Mouse (Mus musculus): ENCODE data around the gene Mien1.

DNA sequence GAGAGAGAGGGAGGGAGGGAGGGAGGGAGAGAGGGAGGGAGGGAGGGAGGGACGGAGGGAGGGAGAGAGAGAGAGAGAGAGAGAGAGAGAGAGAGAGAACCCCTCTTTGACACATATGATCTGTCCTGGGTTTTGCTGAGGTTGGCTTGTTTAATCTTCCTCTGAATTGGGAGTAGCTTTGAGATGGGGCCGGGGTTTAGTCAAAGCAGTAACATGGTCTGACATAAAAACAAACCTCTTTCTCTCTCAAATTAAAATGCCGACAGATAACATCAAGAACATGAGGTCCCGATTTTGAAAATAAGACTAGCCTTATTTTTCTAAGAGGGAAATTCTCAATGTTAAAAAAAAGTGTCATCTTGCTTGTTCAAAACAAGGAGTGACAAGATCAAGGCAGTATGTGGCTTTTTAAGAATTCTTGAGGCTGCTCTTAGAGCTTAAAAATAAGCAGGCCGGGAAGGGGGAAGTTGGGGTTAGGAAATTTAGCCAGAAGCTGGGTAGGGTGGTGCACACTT lies 48.8 kb upstream of the Mien1 start:
- TF ChIP-seq POLR2A (IDR thresholded peaks at IDR 0.05; ENCODE audit: borderline replicate concordance, control insufficient read depth, low read depth, low read length) (no peak), CTCF (IDR thresholded peaks at IDR 0.05; ENCODE audit: control insufficient read depth, insufficient read depth, low read length) (no peak)

Measured in bone marrow, adult 2 months (tissue).